Mouse (Mus musculus) CH12.LX (cell line): ENCODE measurements around the gene Wnt5b.

ENCODE experiments used
- BHLHE40 ChIP-seq: IDR thresholded peaks from 2 replicates; pipeline ENCODE4 v1.6.1; 2011; ENCODE audit warnings: mild to moderate bottlenecking, low read depth, low read length, improper control_type of control experiment
- CTCF ChIP-seq, 2 experiments: IDR thresholded peaks in 1 of 2; conservative IDR thresholded peaks in 1 of 2; 2 replicates each; pipeline ENCODE4 v1.5.1; 2011 to 2012; ENCODE audit warnings: low read depth in 2 of 2, low read length in 2 of 2, improper control_type of control experiment in 1 of 2, inconsistent platforms in 1 of 2, mild to moderate bottlenecking in 1 of 2, moderate library complexity in 1 of 2
- HCFC1 ChIP-seq: IDR thresholded peaks from 2 replicates; pipeline ENCODE4 v1.6.1; 2012; ENCODE audit warnings: low read depth, mild to moderate bottlenecking, inconsistent platforms, low read length, improper control_type of control experiment
- TCF12 ChIP-seq: IDR thresholded peaks from 2 replicates; pipeline ENCODE4 v1.6.1; 2014; ENCODE audit warnings: low read depth, mild to moderate bottlenecking, inconsistent platforms, low read length, improper control_type of control experiment
- ZNF384 ChIP-seq: IDR thresholded peaks from 2 replicates; pipeline ENCODE4 v1.6.1; 2012; ENCODE audit warnings: low read depth, low read length, improper control_type of control experiment, inconsistent platforms

DNA sequence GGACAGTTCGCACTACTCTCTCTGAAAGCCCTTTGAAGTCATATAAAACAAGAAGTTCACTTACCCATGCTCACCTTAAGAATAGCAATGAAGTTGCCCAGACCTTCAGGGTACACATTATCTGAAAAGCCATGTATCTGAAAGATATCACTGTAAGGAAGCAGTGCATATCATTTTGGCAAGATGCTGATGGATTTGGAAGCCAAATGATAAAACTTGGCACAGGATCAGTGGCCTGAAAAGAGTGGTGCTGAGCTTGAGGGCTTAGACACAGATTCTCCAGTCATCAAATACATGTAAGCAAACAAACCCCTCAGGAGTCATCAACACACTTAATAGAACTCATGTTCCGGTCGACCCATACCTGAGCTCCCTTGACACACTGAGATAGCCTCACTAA lies 143.5 kb downstream of the Wnt5b start:
- no peak for TF ChIP-seq CTCF (conservative IDR thresholded peaks at IDR 0.05 in 1 of 2, IDR thresholded peaks at IDR 0.05 in 1 of 2; ENCODE audit: low read depth in 2 of 2, low read length in 2 of 2)
- TF ChIP-seq BHLHE40, result no peak
- TF ChIP-seq TCF12, result no peak
- TF ChIP-seq ZNF384, result no peak
- TF ChIP-seq HCFC1, result no peak
